Mouse (Mus musculus): ENCODE measurements at regions not wholly inside any gene's neighbourhood (a gene's known extent, or its start where the extent isn't known, plus 50 kb on each side); places are given as distances from the start of the nearest gene placed in this dataset.

DNA sequence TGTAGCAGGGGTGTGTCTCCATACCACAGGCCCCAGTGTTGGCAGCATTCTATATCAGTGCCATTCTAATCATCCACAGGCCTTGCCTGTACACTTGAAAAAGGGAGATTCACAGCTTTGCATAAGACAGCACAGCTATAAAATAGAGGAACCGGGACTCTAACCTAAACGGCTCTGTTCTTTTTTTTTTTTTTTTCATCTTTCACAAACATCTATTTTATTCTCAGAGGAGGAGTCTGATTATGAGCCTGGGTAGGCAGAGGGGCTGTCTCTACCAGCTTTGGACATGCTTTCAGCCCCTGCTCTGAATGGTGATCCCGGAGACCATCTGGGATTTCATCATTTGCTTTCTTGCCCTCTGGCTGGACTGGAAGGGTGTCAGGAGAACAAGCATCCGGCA is 195.6 kb upstream of the Clint1 start:
- no peaks in the 10 kb centered on the region for H3K27me3 ChIP-seq (ENCODE audit: control insufficient read depth, insufficient read depth, low read length)
- no peaks in the 10 kb centered on the region for H3K9me3 ChIP-seq (ENCODE audit: control insufficient read depth, low read length)
- no peak for DNase-seq (ENCODE audit: low spot score, missing footprints)
- no peaks in the 10 kb centered on the region for H3K4me1 ChIP-seq (ENCODE audit: control insufficient read depth, insufficient read depth, low read length)
- no peak overlapping the region for H3K9ac ChIP-seq (ENCODE audit: low read length)
- no peak overlapping the region for H3K27ac ChIP-seq (ENCODE audit: low read depth, low read length)
- ATAC-seq (ENCODE audit: low FRiP score) = no peak
- no peak overlapping the region for H3K4me2 ChIP-seq
- H3K4me3 ChIP-seq (ENCODE audit: low read depth, low read length) = no peak overlapping the region
- H3K36me3 ChIP-seq (ENCODE audit: control insufficient read depth, insufficient read depth, low read length) = no peaks in the 10 kb centered on the region
- WGBS = 93% methylated on average over 4 of the region's 4 CpGs

DNA sequence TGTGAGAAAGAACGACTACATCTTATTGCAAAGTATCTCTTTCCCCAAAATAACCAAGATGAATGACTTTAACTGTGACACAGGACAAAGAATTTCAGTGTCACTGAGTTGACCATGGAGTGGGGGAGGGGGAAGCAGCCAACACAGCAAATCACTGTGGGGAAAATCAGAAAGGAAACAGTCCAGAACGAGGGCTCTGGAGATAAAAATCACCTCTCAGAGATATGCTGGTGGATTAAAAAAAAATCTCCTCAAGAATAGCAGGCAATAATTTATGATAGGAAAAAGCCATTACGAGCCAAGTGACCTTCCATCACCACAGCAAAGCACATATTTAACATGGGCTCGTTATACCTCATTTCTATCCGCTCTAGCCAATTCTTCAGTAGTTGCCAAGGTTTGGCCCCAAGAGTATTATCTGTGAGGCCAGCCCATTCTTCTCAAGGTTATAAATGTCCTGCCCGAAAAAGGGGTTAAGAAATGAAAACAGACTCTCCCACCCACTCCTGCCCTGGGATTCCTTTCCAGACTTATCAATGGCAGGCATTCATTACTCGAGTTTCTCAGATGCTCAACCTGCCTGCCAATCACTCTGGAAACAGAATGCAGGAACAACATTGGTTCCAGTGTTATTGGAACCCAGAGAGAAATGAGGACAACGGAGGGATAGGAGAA is 181.6 kb upstream of the Clint1 start:
- WGBS = 66% methylated on average over 8 of the region's 8 CpGs
- H3K9ac ChIP-seq (ENCODE audit: low read length) = no peak overlapping the region
- H3K4me1 ChIP-seq (ENCODE audit: control insufficient read depth, insufficient read depth, low read length) = no peaks in the 10 kb centered on the region
- H3K36me3 ChIP-seq (ENCODE audit: control insufficient read depth, insufficient read depth, low read length) = no peaks in the 10 kb centered on the region
- DNase-seq (ENCODE audit: low spot score, missing footprints) (peak; percentile 54), ATAC-seq (ENCODE audit: low FRiP score) (no peak)
- H3K27me3 ChIP-seq (ENCODE audit: control insufficient read depth, insufficient read depth, low read length) = no peaks in the 10 kb centered on the region
- H3K4me2 ChIP-seq = no peak overlapping the region
- H3K9me3 ChIP-seq (ENCODE audit: control insufficient read depth, low read length) = no peaks in the 10 kb centered on the region
- no peak overlapping the region for H3K4me3 ChIP-seq (ENCODE audit: low read depth, low read length)
- H3K27ac ChIP-seq (ENCODE audit: low read depth, low read length) = no peak overlapping the region

DNA sequence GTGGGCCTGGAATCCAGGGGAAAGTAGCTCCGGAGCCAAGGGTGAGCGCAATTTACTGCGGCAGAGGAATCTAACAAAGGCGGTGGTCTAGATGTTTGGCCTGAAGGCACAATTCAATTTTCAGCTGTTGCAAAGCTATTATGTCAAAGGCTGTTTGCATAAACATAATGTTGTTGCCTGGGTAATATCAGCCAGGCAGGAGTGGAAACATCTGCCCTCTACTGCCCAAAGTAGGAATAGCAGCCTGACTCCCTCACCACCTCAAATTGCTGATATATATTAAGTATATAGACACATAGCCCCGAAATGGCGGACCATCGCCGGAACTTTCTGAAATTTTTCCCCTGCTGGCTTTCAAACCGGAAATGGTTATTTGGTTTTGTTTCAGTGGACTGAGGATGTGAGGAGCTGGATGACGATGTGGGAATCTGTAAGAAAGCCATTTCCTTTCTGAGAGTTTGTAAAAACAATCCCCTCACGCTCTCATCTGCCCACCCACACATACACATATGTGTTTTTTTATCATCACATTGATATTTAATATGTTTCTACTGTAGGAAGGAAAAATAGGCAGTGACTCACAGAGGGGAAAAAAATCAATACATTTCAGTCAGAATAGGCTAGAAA is 173.1 kb upstream of the Clint1 start:
- no peaks in the 10 kb centered on the region for H3K9me3 ChIP-seq (ENCODE audit: control insufficient read depth, low read length)
- H3K4me2 ChIP-seq = no peak overlapping the region
- ATAC-seq (ENCODE audit: low FRiP score) = no peak
- peak; percentile 98 for DNase-seq (ENCODE audit: low spot score, missing footprints)
- H3K36me3 ChIP-seq (ENCODE audit: control insufficient read depth, insufficient read depth, low read length) = no peaks in the 10 kb centered on the region
- H3K9ac ChIP-seq (ENCODE audit: low read length) = no peak overlapping the region
- H3K27ac ChIP-seq (ENCODE audit: low read depth, low read length) = no peak overlapping the region
- no peaks in the 10 kb centered on the region for H3K27me3 ChIP-seq (ENCODE audit: control insufficient read depth, insufficient read depth, low read length)
- H3K4me3 ChIP-seq (ENCODE audit: low read depth, low read length) = no peak overlapping the region
- no peaks in the 10 kb centered on the region for H3K4me1 ChIP-seq (ENCODE audit: control insufficient read depth, insufficient read depth, low read length)
- 72% methylated on average over 11 of the region's 11 CpGs for WGBS

DNA sequence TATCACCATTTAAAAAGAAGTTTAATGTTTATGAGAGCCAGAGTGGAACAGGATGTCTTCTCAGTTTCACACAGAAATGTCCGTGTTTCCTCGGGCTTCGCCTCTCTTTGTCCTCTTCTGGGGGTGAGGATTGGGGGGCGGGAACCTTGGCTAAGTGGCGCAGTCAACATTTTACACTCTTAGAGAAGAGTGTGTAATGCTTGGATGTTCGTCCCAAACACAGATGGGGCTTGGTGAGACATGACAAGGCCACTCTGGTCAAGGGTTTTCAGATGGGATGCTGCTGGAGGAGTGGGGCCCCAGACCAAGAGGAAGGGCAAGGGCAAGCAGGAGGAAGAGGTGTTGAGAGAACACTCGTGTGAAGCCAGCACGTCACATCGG is 172.6 kb upstream of the Clint1 start:
- DNase-seq (ENCODE audit: low spot score, missing footprints) = no peak
- Histone ChIP-seq H3K9me3 (ENCODE audit: control insufficient read depth, low read length) (no peaks in the 10 kb centered on the region), H3K4me2 (no peak overlapping the region), H3K27ac (ENCODE audit: low read depth, low read length) (no peak overlapping the region), H3K9ac (ENCODE audit: low read length) (no peak overlapping the region), H3K36me3 (ENCODE audit: control insufficient read depth, insufficient read depth, low read length) (no peaks in the 10 kb centered on the region), H3K4me1 (ENCODE audit: control insufficient read depth, insufficient read depth, low read length) (no peaks in the 10 kb centered on the region), H3K4me3 (ENCODE audit: low read depth, low read length) (no peak overlapping the region), H3K27me3 (ENCODE audit: control insufficient read depth, insufficient read depth, low read length) (no peaks in the 10 kb centered on the region)
- no peak for ATAC-seq (ENCODE audit: low FRiP score)
- WGBS = 90% methylated on average over 9 of the region's 9 CpGs

DNA sequence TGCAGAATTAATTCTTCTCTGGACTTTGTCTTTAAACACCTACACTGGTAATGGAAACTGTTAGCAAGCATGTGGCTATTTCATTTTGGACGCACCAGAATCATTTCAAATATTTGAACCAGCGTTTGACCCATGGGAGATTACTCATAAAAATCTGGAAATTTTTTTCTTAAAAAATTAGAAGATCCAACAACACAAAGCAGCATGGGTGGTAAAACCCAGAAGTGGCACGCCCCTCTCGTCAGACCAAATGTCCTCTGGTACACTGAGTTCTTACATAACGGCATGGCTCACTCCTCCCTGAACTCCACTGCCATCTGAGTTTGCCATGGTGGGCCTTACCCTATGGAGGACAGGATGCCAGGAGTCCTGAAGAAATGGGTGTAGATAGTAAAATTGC is 166.3 kb upstream of the Clint1 start:
- Histone ChIP-seq H3K27ac (ENCODE audit: low read depth, low read length) (no peak overlapping the region), H3K4me2 (no peak overlapping the region), H3K4me3 (ENCODE audit: low read depth, low read length) (no peak overlapping the region), H3K27me3 (ENCODE audit: control insufficient read depth, insufficient read depth, low read length) (no peaks in the 10 kb centered on the region), H3K9me3 (ENCODE audit: control insufficient read depth, low read length) (no peaks in the 10 kb centered on the region), H3K9ac (ENCODE audit: low read length) (no peak overlapping the region), H3K4me1 (ENCODE audit: control insufficient read depth, insufficient read depth, low read length) (no peaks in the 10 kb centered on the region), H3K36me3 (ENCODE audit: control insufficient read depth, insufficient read depth, low read length) (no peaks in the 10 kb centered on the region)
- ATAC-seq (ENCODE audit: low FRiP score) = no peak
- no peak for DNase-seq (ENCODE audit: low spot score, missing footprints)
- WGBS = 89% methylated on average over 5 of the region's 5 CpGs

DNA sequence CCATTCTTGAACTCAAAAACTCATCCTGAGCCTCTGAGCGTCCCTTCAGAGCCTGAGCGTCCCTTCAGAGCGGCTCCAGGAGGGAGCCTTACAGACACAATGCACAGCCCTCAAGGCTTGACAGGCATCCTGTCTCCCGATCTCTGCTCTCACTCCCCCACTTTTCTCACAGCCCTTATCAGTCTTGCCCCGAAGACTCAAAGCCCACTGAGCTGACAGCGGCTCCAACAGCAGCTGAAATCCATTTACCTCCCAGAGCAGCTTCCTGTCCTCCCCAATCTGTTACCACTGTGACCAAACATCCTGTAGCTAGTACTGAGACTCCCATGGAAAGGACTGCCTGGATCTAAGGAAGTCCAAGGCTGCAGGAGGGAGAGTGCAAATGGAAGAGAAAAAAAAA is 158.6 kb upstream of the Clint1 start:
- H3K4me1 ChIP-seq (ENCODE audit: control insufficient read depth, insufficient read depth, low read length) = no peaks in the 10 kb centered on the region
- no peaks in the 10 kb centered on the region for H3K27me3 ChIP-seq (ENCODE audit: control insufficient read depth, insufficient read depth, low read length)
- DNase-seq (ENCODE audit: low spot score, missing footprints) (peak; percentile 19), ATAC-seq (ENCODE audit: low FRiP score) (no peak)
- no peak overlapping the region for H3K4me3 ChIP-seq (ENCODE audit: low read depth, low read length)
- H3K4me2 ChIP-seq = no peak overlapping the region
- H3K9ac ChIP-seq (ENCODE audit: low read length) = no peak overlapping the region
- H3K36me3 ChIP-seq (ENCODE audit: control insufficient read depth, insufficient read depth, low read length) = no peaks in the 10 kb centered on the region
- H3K9me3 ChIP-seq (ENCODE audit: control insufficient read depth, low read length) = no peaks in the 10 kb centered on the region
- H3K27ac ChIP-seq (ENCODE audit: low read depth, low read length) = no peak overlapping the region
- WGBS = 70% methylated on average over 6 of the region's 6 CpGs

DNA sequence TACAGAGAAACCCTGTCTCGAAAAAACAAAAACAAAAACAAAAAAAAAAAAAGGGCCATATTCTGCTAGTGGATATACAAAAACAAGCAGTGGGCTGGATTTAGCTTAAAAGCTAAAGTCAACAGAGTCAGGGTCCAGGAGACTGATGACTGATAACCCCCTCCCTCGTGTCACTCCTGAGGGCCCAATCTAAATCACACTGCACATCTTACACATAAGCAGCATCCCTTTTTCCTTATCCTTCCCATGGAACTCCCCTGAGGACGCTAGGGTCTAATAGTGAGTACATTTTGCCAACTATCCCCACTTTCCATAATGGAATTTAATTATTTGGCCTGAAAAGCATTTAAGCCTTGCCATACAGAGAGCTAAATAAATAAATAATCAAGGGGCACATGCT is 150.3 kb upstream of the Clint1 start:
- no peak overlapping the region for H3K4me3 ChIP-seq (ENCODE audit: low read depth, low read length)
- no peak for DNase-seq (ENCODE audit: low spot score, missing footprints)
- no peak for ATAC-seq (ENCODE audit: low FRiP score)
- no peaks in the 10 kb centered on the region for H3K27me3 ChIP-seq (ENCODE audit: control insufficient read depth, insufficient read depth, low read length)
- 67% methylated on average over 3 of the region's 3 CpGs for WGBS
- no peak overlapping the region for H3K4me2 ChIP-seq
- no peaks in the 10 kb centered on the region for H3K36me3 ChIP-seq (ENCODE audit: control insufficient read depth, insufficient read depth, low read length)
- no peaks in the 10 kb centered on the region for H3K9me3 ChIP-seq (ENCODE audit: control insufficient read depth, low read length)
- no peak overlapping the region for H3K9ac ChIP-seq (ENCODE audit: low read length)
- no peak overlapping the region for H3K27ac ChIP-seq (ENCODE audit: low read depth, low read length)
- no peaks in the 10 kb centered on the region; the same call in 1 of the 2 replicates for H3K4me1 ChIP-seq (ENCODE audit: control insufficient read depth, insufficient read depth, low read length)

DNA sequence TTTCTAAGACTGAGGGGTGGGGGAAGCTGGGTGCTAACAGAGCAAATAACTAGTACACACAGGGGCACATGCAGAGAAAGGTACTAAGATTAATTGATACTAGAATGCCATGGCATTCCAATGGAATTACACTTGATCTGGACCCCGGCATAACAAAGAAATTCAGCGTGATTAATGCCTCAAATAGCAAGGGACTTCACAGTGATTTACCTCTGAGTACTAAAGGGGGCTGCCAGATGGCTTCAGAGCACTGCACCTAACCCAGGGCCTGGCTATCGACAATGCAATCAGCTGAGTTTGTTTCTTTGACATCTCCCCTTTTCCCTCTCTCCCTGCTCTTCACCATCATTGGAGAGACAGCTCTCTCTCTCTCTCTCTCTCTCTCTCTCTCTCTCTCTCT is 148.9 kb upstream of the Clint1 start:
- no peaks in the 10 kb centered on the region for H3K9me3 ChIP-seq (ENCODE audit: control insufficient read depth, low read length)
- ATAC-seq (ENCODE audit: low FRiP score) (no peak), DNase-seq (ENCODE audit: low spot score, missing footprints) (no peak)
- H3K27ac ChIP-seq (ENCODE audit: low read depth, low read length) = no peak overlapping the region
- no peaks in the 10 kb centered on the region for H3K36me3 ChIP-seq (ENCODE audit: control insufficient read depth, insufficient read depth, low read length)
- no peak overlapping the region for H3K4me2 ChIP-seq
- H3K4me1 ChIP-seq (ENCODE audit: control insufficient read depth, insufficient read depth, low read length) = no peaks in the 10 kb centered on the region; the same call in 1 of the 2 replicates
- no peak overlapping the region for H3K9ac ChIP-seq (ENCODE audit: low read length)
- no peak overlapping the region for H3K4me3 ChIP-seq (ENCODE audit: low read depth, low read length)
- 76% methylated on average over 3 of the region's 3 CpGs for WGBS
- H3K27me3 ChIP-seq (ENCODE audit: control insufficient read depth, insufficient read depth, low read length) = no peaks in the 10 kb centered on the region

DNA sequence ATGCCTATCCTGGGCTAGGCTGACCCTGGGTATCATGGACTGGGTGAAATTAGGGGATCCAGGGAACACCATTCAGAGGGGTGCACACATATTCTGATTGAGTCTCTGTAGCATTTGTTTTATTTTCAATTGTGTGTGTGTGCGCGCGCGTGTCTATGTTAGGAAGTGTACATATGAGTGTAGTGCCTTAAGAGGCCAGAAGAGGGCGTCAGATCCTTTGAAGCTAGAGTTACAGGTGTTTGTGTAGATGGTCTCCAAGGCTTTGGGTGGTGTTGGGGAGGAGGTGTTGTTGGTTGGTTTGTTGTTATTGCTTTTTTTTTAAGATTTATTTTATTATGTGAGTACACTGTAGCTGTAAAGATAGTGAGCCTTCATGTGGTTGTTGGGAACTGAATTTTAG is 147.4 kb upstream of the Clint1 start:
- H3K9me3 ChIP-seq (ENCODE audit: control insufficient read depth, low read length) = no peaks in the 10 kb centered on the region
- H3K4me3 ChIP-seq (ENCODE audit: low read depth, low read length) = no peak overlapping the region
- DNase-seq (ENCODE audit: low spot score, missing footprints) = no peak
- no peak overlapping the region for H3K4me2 ChIP-seq
- H3K9ac ChIP-seq (ENCODE audit: low read length) = no peak overlapping the region
- ATAC-seq (ENCODE audit: low FRiP score) = no peak
- H3K36me3 ChIP-seq (ENCODE audit: control insufficient read depth, insufficient read depth, low read length) = no peaks in the 10 kb centered on the region
- no peaks in the 10 kb centered on the region for H3K27me3 ChIP-seq (ENCODE audit: control insufficient read depth, insufficient read depth, low read length)
- no peak overlapping the region for H3K27ac ChIP-seq (ENCODE audit: low read depth, low read length)
- WGBS = 70% methylated on average over 5 of the region's 5 CpGs
- no peaks in the 10 kb centered on the region; the same call in 1 of the 2 replicates for H3K4me1 ChIP-seq (ENCODE audit: control insufficient read depth, insufficient read depth, low read length)
